10 mouse cellular contexts compared by ENCODE assay signal in genomic region chr13:31623906-31624860, GRCm38 (mm10). TPM values are rescaled to one million over a fixed set of nuclear protein-coding genes. Genes with fewer than 3 reads are reported as not detected.
DNase-seq lines count a peak whose midpoint lies in the region; ATAC-seq and TF ChIP-seq lines count a peak whose summit lies in the region.
"Had no signal": no experiment of that assay in that cellular context is flagged by ENCODE, and none has a peak within 500 bp of the region (broad histone marks: within the 10 kb centered on the region; RNA-seq: fewer than 3 reads in every experiment).

No protein-coding gene starts in this region.

- H3K36me3 ChIP-seq in lung, embryonic 14.5 days (ENCODE audit: insufficient read depth): 0 out of 2 replicates have a peak, but pooled peaks cover 5% of the 10 kb centered on the region
- H3K36me3 ChIP-seq in embryonic facial prominence, embryonic 14.5 days (ENCODE audit: control insufficient read depth, insufficient read depth, low read length): no peaks in the 10 kb centered on the region
- no peaks in the 10 kb centered on the region for H3K36me3 ChIP-seq in limb, embryonic 14.5 days (ENCODE audit: control insufficient read depth, insufficient read depth, low read length)
- H3K36me3 ChIP-seq in stomach, embryonic 14.5 days (ENCODE audit: control insufficient read depth, insufficient read depth, low read length): no peaks in the 10 kb centered on the region
- H3K36me3 ChIP-seq: kidney, embryonic 15.5 days had no signal

- 0 out of 2 replicates have a peak, but pooled peaks have one; percentile 10 for ATAC-seq in lung, embryonic 14.5 days (ENCODE audit: insufficient read depth)
- peak; percentile 10; the same call in 1 of the 2 replicates for ATAC-seq in embryonic facial prominence, embryonic 14.5 days (ENCODE audit: low read depth)
- ATAC-seq in limb, embryonic 14.5 days (ENCODE audit: low FRiP score, low read depth): no peak
- no peak for ATAC-seq in stomach, embryonic 14.5 days (ENCODE audit: insufficient number of reproducible peaks, insufficient read depth, low FRiP score, low read depth)

- H3K27me3 ChIP-seq in lung, embryonic 14.5 days (ENCODE audit: insufficient read depth, low read length): peaks cover 98% of the 10 kb centered on the region
- H3K27me3 ChIP-seq in embryonic facial prominence, embryonic 14.5 days (replicated peaks; ENCODE audit: control insufficient read depth, insufficient read depth, low read length): peaks cover 100% of the 10 kb centered on the region
- peaks cover 100% of the 10 kb centered on the region for H3K27me3 ChIP-seq in limb, embryonic 14.5 days (ENCODE audit: control insufficient read depth, insufficient read depth, low read length)
- peaks cover 28% of the 10 kb centered on the region for H3K27me3 ChIP-seq in stomach, embryonic 14.5 days (ENCODE audit: control insufficient read depth, insufficient read depth, low read length)

- no peak for TF ChIP-seq CTCF in lung, embryonic 14.5 days (IDR thresholded peaks at IDR 0.05; ENCODE audit: low read depth)

- TF ChIP-seq POLR2A in limb, embryonic 14.5 days (IDR thresholded peaks at IDR 0.05; ENCODE audit: borderline replicate concordance, extremely low read depth, insufficient read depth, insufficient read length): no peak

- DNase-seq in lung, embryonic 14.5 days: peak; percentile 63
- no peak for DNase-seq in lung, postnatal 14 days
- no peak for DNase-seq in embryonic facial prominence, embryonic 14.5 days (ENCODE audit: low spot score)
- no peak for DNase-seq in limb, embryonic 14.5 days (ENCODE audit: low spot score)
- no peak for DNase-seq in adrenal gland, postnatal 4 days (ENCODE audit: low spot score in 2 of 2)
- DNase-seq in layer of hippocampus, adult 8-10 months (ENCODE audit: low spot score in 2 of 2): no peak
- no peak for DNase-seq in adipocyte (ENCODE audit: low spot score)

- no peaks in the 10 kb centered on the region for H3K4me1 ChIP-seq in lung, embryonic 14.5 days (ENCODE audit: insufficient read depth)
- H3K4me1 ChIP-seq in embryonic facial prominence, embryonic 14.5 days (ENCODE audit: control insufficient read depth, insufficient read depth, low read length): peaks cover 7% of the 10 kb centered on the region; the same call in 1 of the 2 replicates
- peaks cover 17% of the 10 kb centered on the region for H3K4me1 ChIP-seq in limb, embryonic 14.5 days (ENCODE audit: control insufficient read depth, insufficient read depth, low read length)
- H3K4me1 ChIP-seq in stomach, embryonic 14.5 days (ENCODE audit: control insufficient read depth, insufficient read depth, low read length): peaks cover 13% of the 10 kb centered on the region

- peak overlapping the region; percentile 89 for H3K9ac ChIP-seq in lung, embryonic 14.5 days
- peak overlapping the region; percentile 77; the same call in 1 of the 2 replicates for H3K9ac ChIP-seq in embryonic facial prominence, embryonic 14.5 days (ENCODE audit: low read depth, low read length)
- no peak overlapping the region for H3K9ac ChIP-seq in limb, embryonic 14.5 days (ENCODE audit: low read depth, low read length, severe bottlenecking)
- peak overlapping the region; percentile 29; the same call in 1 of the 2 replicates for H3K9ac ChIP-seq in stomach, embryonic 14.5 days (replicated peaks; ENCODE audit: low read depth, low read length)
- H3K9ac ChIP-seq: kidney, embryonic 15.5 days; liver, embryonic 14.5 days had no signal

- no peaks in the 10 kb centered on the region for H3K9me3 ChIP-seq in lung, embryonic 14.5 days (ENCODE audit: low read depth, low read length)
- no peaks in the 10 kb centered on the region for H3K9me3 ChIP-seq in embryonic facial prominence, embryonic 14.5 days (ENCODE audit: control insufficient read depth, low read length)
- no peaks in the 10 kb centered on the region for H3K9me3 ChIP-seq in limb, embryonic 14.5 days (ENCODE audit: control insufficient read depth, low read length)
- H3K9me3 ChIP-seq in stomach, embryonic 14.5 days (ENCODE audit: control insufficient read depth, low read depth, low read length): no peaks in the 10 kb centered on the region
- H3K9me3 ChIP-seq: kidney, embryonic 15.5 days had no signal

- 6% methylated on average over 19 of the region's 20 CpGs for WGBS in lung, embryonic 14.5 days
- WGBS in embryonic facial prominence, embryonic 14.5 days: 3% methylated on average over 19 of the region's 20 CpGs
- WGBS in limb, embryonic 14.5 days: 3% methylated on average over 20 of the region's 20 CpGs
- 7% methylated on average over 20 of the region's 20 CpGs for WGBS in stomach, embryonic 14.5 days

- H3K27ac ChIP-seq in lung, embryonic 14.5 days (ENCODE audit: low read depth): peak overlapping the region; percentile 94
- peak overlapping the region; percentile 84 for H3K27ac ChIP-seq in embryonic facial prominence, embryonic 14.5 days (replicated peaks; ENCODE audit: low read depth, low read length)
- no peak overlapping the region for H3K27ac ChIP-seq in limb, embryonic 14.5 days (replicated peaks; ENCODE audit: low read depth, low read length)
- H3K27ac ChIP-seq in stomach, embryonic 14.5 days (ENCODE audit: low read length): peak overlapping the region; percentile 83
- H3K27ac ChIP-seq: kidney, embryonic 15.5 days; liver, embryonic 14.5 days had no signal

- H3K4me2 ChIP-seq in lung, embryonic 14.5 days: peak overlapping the region; percentile 70
- H3K4me2 ChIP-seq in embryonic facial prominence, embryonic 14.5 days (ENCODE audit: low read depth, low read length): peak overlapping the region; percentile 95
- peak overlapping the region; percentile 96; the same call in 1 of the 2 replicates for H3K4me2 ChIP-seq in limb, embryonic 14.5 days (replicated peaks; ENCODE audit: low read depth, low read length, severe bottlenecking)
- H3K4me2 ChIP-seq in stomach, embryonic 14.5 days (replicated peaks; ENCODE audit: low read depth, low read length): peak overlapping the region; percentile 86

- peak overlapping the region; percentile 72 for H3K4me3 ChIP-seq in lung, embryonic 14.5 days (ENCODE audit: low read depth, low read length)
- H3K4me3 ChIP-seq in embryonic facial prominence, embryonic 14.5 days (ENCODE audit: low read depth, low read length): peak overlapping the region; percentile 59
- H3K4me3 ChIP-seq in limb, embryonic 14.5 days (replicated peaks; ENCODE audit: low read length): peak overlapping the region; percentile 49
- H3K4me3 ChIP-seq in stomach, embryonic 14.5 days (ENCODE audit: low read depth, low read length): peak overlapping the region; percentile 56

RNA-seq across cellular contexts. Expression of gene Foxf2, which starts 1.4 kb away (rescaled TPM):
- 37.7 and 43.2 TPM in 2 replicates for polyA plus RNA-seq in lung, embryonic 14.5 days (2014; fragmentation: Nextera tagmentation; extraction: Ambion mirVana)
- polyA plus RNA-seq in embryonic facial prominence, embryonic 14.5 days (2014; fragmentation: Nextera tagmentation; extraction: Ambion mirVana): 5.1 and 5.3 TPM in 2 replicates
- polyA plus RNA-seq in limb, embryonic 14.5 days (2012; rRNA removed): 12.8 and 19.9 TPM in 2 replicates
- 5.0 and 6.1 TPM in 2 replicates for polyA plus RNA-seq in limb, embryonic 14.5 days (2014; fragmentation: Nextera tagmentation; extraction: Ambion mirVana)
- 21.3 and 21.9 TPM in 2 replicates for polyA plus RNA-seq in stomach, embryonic 14.5 days (2014; fragmentation: Nextera tagmentation; extraction: Ambion mirVana)
- total RNA-seq in adrenal gland, postnatal 4 days (2021): under 1 TPM; 0.11 TPM
- 1 to 10 TPM; 3.6 to 4.8 (median 4.7) TPM for total RNA-seq in layer of hippocampus, adult 8-10 months (2022)

Comparison
In these comparisons a context has a peak if more than half of its experiments do, and no peak if none do; other contexts are left out.
1. ATAC-seq: peak in lung, embryonic 14.5 days (single experiment) and embryonic facial prominence, embryonic 14.5 days (single experiment); none in limb, embryonic 14.5 days (single experiment) and stomach, embryonic 14.5 days (single experiment).
2. Peak in every context shown above with its lines, with median percentiles within 50 percentile points of each other: H3K4me2 ChIP-seq and H3K4me3 ChIP-seq.